Mouse (Mus musculus) embryonic facial prominence, embryonic 11.5 days (tissue): ENCODE results near the gene Pglyrp4. TPM values are rescaled to one million over a fixed set of nuclear protein-coding genes. Genes with fewer than 3 reads are reported as not detected.

Source experiments
- ATAC-seq: fragments of 200-750 bp; cut with Nextera tagmentation; replicated peaks from 2 replicates; pipeline ENCODE4 v1.8.0; 2017; ENCODE audit warnings: low read depth; ENCODE audit not compliant: insufficient number of reproducible peaks, low FRiP score, low TSS enrichment
- DNase-seq: peaks from one replicate; pipeline ENCODE4 v3.0.0-alpha.2; 2015; ENCODE audit warnings: low spot score
- H3K27ac ChIP-seq: fragments of 300-500 bp; sonication (generic); replicated peaks from 2 replicates; pipeline ENCODE4 v1.5.1; 2014; ENCODE audit warnings: mild to moderate bottlenecking, low read depth, low read length, control low read depth
- H3K27me3 ChIP-seq: fragments of 300-500 bp; sonication (generic); 2 replicates; pipeline ENCODE4 v1.6.1; 2014; ENCODE audit warnings: mild to moderate bottlenecking, low read length, moderate library complexity, mixed read lengths; ENCODE audit not compliant: control insufficient read depth, insufficient read depth
- H3K36me3 ChIP-seq: fragments of 300-500 bp; sonication (generic); replicated peaks from 2 replicates; pipeline ENCODE4 v1.6.1; 2014; ENCODE audit warnings: low read depth, mild to moderate bottlenecking, low read length, moderate library complexity, mixed read lengths; ENCODE audit not compliant: control insufficient read depth, insufficient read depth
- H3K4me1 ChIP-seq: fragments of 300-500 bp; sonication (generic); 2 replicates; pipeline ENCODE4 v1.6.1; 2014; ENCODE audit warnings: low read length, mixed read lengths; ENCODE audit not compliant: control insufficient read depth, insufficient read depth
- H3K4me2 ChIP-seq: fragments of 300-500 bp; sonication (generic); 2 replicates; pipeline ENCODE4 v1.6.1; 2014; ENCODE audit warnings: low read depth, mild to moderate bottlenecking, control low read depth, low read length, moderate library complexity
- H3K4me3 ChIP-seq: fragments of 300-500 bp; sonication (generic); 2 replicates; pipeline ENCODE4 v1.5.1; 2014; ENCODE audit warnings: low read depth, low read length, control low read depth
- H3K9ac ChIP-seq: fragments of 300-500 bp; sonication (generic); replicated peaks from 2 replicates; pipeline ENCODE4 v1.6.1; 2014; ENCODE audit warnings: mild to moderate bottlenecking, control low read depth, low read length
- H3K9me3 ChIP-seq: fragments of 300-500 bp; sonication (generic); replicated peaks from 2 replicates; pipeline ENCODE4 v1.6.1; 2016; ENCODE audit warnings: mild to moderate bottlenecking, low read length, inconsistent platforms, mixed read lengths; ENCODE audit not compliant: control insufficient read depth
- WGBS: fragments of 180-500 bp; shearing (Covaris S2); extraction: QIAGEN DNeasy Blood & Tissue Kit; methylation state at CpG from one replicate; pipeline ENCODE4 v1.1.7; 2014; 5-methylcytosine and 5-hydroxymethylcytosine counted together
- polyA plus RNA-seq: library from polyadenylated mRNA; unstranded; fragments of >200 nt; fragmentation: Nextera tagmentation; extraction: Ambion mirVana; gene quantifications from 2 replicates; pipeline ENCODE4 v1.2.1, GENCODE M21; 2014

The Pglyrp4 gene
- polyA plus RNA-seq = not detected in 2 replicates

- H3K4me3 ChIP-seq = no peak within 1 kb of the TSS
- H3K27ac ChIP-seq = no peak within 1 kb of the TSS
- ATAC-seq (no peak), DNase-seq (no peak)
- no peak within 1 kb of the TSS for H3K9ac ChIP-seq
- H3K27me3 ChIP-seq = no peaks in the 10 kb centered on the region
- 88% methylated on average over 3 of the region's 3 CpGs for WGBS
- H3K9me3 ChIP-seq = no peaks in the 10 kb centered on the region
- no peaks in the 10 kb centered on the region for H3K36me3 ChIP-seq
- no peaks in the 10 kb centered on the region for H3K4me1 ChIP-seq
- no peak within 1 kb of the TSS for H3K4me2 ChIP-seq
These were observed at the start of gene Pglyrp4 for GRCm38 (mm10) chr3:90726606-90727005. TSS of gene Pglyrp4 (plus strand) at chr3:90726906.

GRCm38 (mm10) chr3:90678656-90679055 is 48.0 kb upstream of the Pglyrp4 start:
- no peaks in the 10 kb centered on the region for H3K36me3 ChIP-seq
- no peak overlapping the region for H3K27ac ChIP-seq
- H3K9ac ChIP-seq = no peak overlapping the region
- H3K9me3 ChIP-seq = no peaks in the 10 kb centered on the region
- H3K4me3 ChIP-seq = no peak overlapping the region
- WGBS = 63% methylated on average over 3 of the region's 3 CpGs
- no peaks in the 10 kb centered on the region for H3K27me3 ChIP-seq
- H3K4me2 ChIP-seq = no peak overlapping the region
- ATAC-seq = no peak
- no peak for DNase-seq
- H3K4me1 ChIP-seq = no peaks in the 10 kb centered on the region

GRCm38 (mm10) chr3:90683929-90684328 is 42.8 kb upstream of the Pglyrp4 start:
- H3K4me3 ChIP-seq = no peak overlapping the region
- H3K27ac ChIP-seq = no peak overlapping the region
- no peaks in the 10 kb centered on the region for H3K9me3 ChIP-seq
- DNase-seq (no peak), ATAC-seq (no peak)
- H3K27me3 ChIP-seq = no peaks in the 10 kb centered on the region
- no peaks in the 10 kb centered on the region for H3K36me3 ChIP-seq
- WGBS = 90% methylated on average over 3 of the region's 3 CpGs
- no peak overlapping the region for H3K9ac ChIP-seq
- no peaks in the 10 kb centered on the region for H3K4me1 ChIP-seq
- no peak overlapping the region for H3K4me2 ChIP-seq

- Histone ChIP-seq H3K27me3 (no peaks in the 10 kb centered on the region), H3K9ac (no peak overlapping the region), H3K27ac (no peak overlapping the region), H3K4me3 (no peak overlapping the region), H3K36me3 (no peaks in the 10 kb centered on the region), H3K4me1 (no peaks in the 10 kb centered on the region), H3K4me2 (no peak overlapping the region), H3K9me3 (no peaks in the 10 kb centered on the region)
- WGBS = 88% methylated on average over 2 of the region's 2 CpGs
- ATAC-seq (no peak), DNase-seq (no peak)
These were observed 39.9 kb upstream of the Pglyrp4 start for GRCm38 (mm10) chr3:90686835-90687234.

- no peak overlapping the region for H3K9ac ChIP-seq
- H3K4me3 ChIP-seq = no peak overlapping the region
- H3K36me3 ChIP-seq = no peaks in the 10 kb centered on the region
- DNase-seq = no peak
- no peak overlapping the region for H3K27ac ChIP-seq
- ATAC-seq = no peak
- H3K4me1 ChIP-seq = no peaks in the 10 kb centered on the region
- no peaks in the 10 kb centered on the region for H3K9me3 ChIP-seq
- H3K4me2 ChIP-seq = no peak overlapping the region
- WGBS = 83% methylated on average over 2 of the region's 2 CpGs
- no peaks in the 10 kb centered on the region for H3K27me3 ChIP-seq
These were observed 33.2 kb upstream of the Pglyrp4 start for GRCm38 (mm10) chr3:90693496-90693895.

- no peaks in the 10 kb centered on the region for H3K36me3 ChIP-seq
- no peak within 1 kb of the TSS for H3K4me2 ChIP-seq
- H3K4me1 ChIP-seq = no peaks in the 10 kb centered on the region
- H3K9me3 ChIP-seq = no peaks in the 10 kb centered on the region
- ATAC-seq (no peak), DNase-seq (no peak)
- H3K9ac ChIP-seq = no peak within 1 kb of the TSS
- WGBS = 67% methylated on average over 3 of the region's 3 CpGs
- H3K4me3 ChIP-seq = no peak within 1 kb of the TSS
- H3K27me3 ChIP-seq = no peaks in the 10 kb centered on the region
- H3K27ac ChIP-seq = no peak within 1 kb of the TSS
These were observed 31.1 kb upstream of the Pglyrp4 start, which contains the start of gene S100a9 for GRCm38 (mm10) chr3:90695613-90696012. TSS of gene S100a9 (minus strand) at chr3:90695721.

GRCm38 (mm10) chr3:90702244-90702643 is 24.5 kb upstream of the Pglyrp4 start:
- ATAC-seq = no peak
- WGBS = 85% methylated on average over 2 of the region's 2 CpGs
- H3K9ac ChIP-seq = no peak overlapping the region
- no peaks in the 10 kb centered on the region for H3K27me3 ChIP-seq
- H3K4me3 ChIP-seq = no peak overlapping the region
- H3K9me3 ChIP-seq = no peaks in the 10 kb centered on the region
- H3K4me2 ChIP-seq = no peak overlapping the region
- no peak for DNase-seq
- H3K4me1 ChIP-seq = no peaks in the 10 kb centered on the region
- H3K27ac ChIP-seq = no peak overlapping the region
- no peaks in the 10 kb centered on the region for H3K36me3 ChIP-seq

GRCm38 (mm10) chr3:90708523-90709202 is 18.0 kb upstream of the Pglyrp4 start:
- Histone ChIP-seq H3K4me3 (no peak overlapping the region), H3K4me1 (no peaks in the 10 kb centered on the region), H3K27me3 (no peaks in the 10 kb centered on the region), H3K36me3 (no peaks in the 10 kb centered on the region), H3K9ac (no peak overlapping the region), H3K4me2 (no peak overlapping the region), H3K9me3 (no peaks in the 10 kb centered on the region), H3K27ac (no peak overlapping the region)
- 23% methylated on average over 4 of the region's 4 CpGs for WGBS
- DNase-seq (peak; percentile 58), ATAC-seq (0 out of 2 replicates have a peak, but pooled peaks have one; percentile 42)
